Mouse (Mus musculus) E14TG2a.4 (cell line): ENCODE results near the gene Olah.
"Not testable (repeated sequence)": the region's sequence is repeated elsewhere in the genome, so short reads cannot be mapped to it uniquely, and the experiment has no call there.

ENCODE experiments used
- H3K27me3 ChIP-seq: 2 replicates; pipeline ENCODE4 v1.6.1; 2014; ENCODE audit warnings: low read length, control low read depth; ENCODE audit not compliant: insufficient read depth
- H3K36me3 ChIP-seq: 2 replicates; pipeline ENCODE4 v1.6.1; 2014; ENCODE audit warnings: low read length, control low read depth; ENCODE audit not compliant: insufficient read depth
- H3K4me1 ChIP-seq: replicated peaks from 2 replicates; pipeline ENCODE4 v1.6.1; 2014; ENCODE audit warnings: low read depth, low read length, control low read depth
- H3K4me3 ChIP-seq: replicated peaks from 2 replicates; pipeline ENCODE4 v1.5.1; 2014; ENCODE audit warnings: mild to moderate bottlenecking, low read length
- H3K9me3 ChIP-seq: 2 replicates; pipeline ENCODE4 v1.6.1; 2014; ENCODE audit warnings: low read length, control low read depth
- CTCF ChIP-seq: conservative IDR thresholded peaks from 2 replicates; pipeline ENCODE4 v1.5.1; 2014; ENCODE audit warnings: low read length
- NANOG ChIP-seq: IDR thresholded peaks from 2 replicates; pipeline ENCODE4 v1.6.1; 2014; ENCODE audit warnings: borderline replicate concordance, low read length, mixed read lengths
- POU5F1 ChIP-seq: IDR thresholded peaks from 2 replicates; pipeline ENCODE4 v1.6.1; 2014; ENCODE audit warnings: low read length, borderline replicate concordance

Olah gene

DNA sequence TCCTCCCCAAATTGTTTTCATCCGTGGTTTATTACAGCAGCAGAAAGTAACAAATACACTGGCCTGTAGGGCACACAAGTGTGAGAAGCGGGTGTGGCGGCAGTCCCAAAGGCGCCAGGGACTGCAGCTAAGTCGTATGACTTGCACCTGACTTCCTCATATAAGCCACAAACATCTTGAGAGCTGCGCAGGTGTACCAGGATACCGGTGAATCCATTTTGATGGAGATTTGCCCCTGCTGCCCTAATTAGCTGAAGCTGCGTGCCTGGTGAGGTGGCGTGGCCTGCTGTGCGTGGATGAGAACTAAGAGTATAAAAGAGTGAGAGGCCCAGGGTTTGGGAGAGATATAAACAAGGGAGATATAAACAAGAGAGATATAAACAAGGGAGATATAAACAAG is at the start of gene Olah:
Gene Olah, minus strand, starts transcription at position 101 of the 400 bp plus-strand sequence.
- not testable (repeated sequence) for H3K36me3 ChIP-seq, H3K4me3 ChIP-seq, H3K4me1 ChIP-seq

DNA sequence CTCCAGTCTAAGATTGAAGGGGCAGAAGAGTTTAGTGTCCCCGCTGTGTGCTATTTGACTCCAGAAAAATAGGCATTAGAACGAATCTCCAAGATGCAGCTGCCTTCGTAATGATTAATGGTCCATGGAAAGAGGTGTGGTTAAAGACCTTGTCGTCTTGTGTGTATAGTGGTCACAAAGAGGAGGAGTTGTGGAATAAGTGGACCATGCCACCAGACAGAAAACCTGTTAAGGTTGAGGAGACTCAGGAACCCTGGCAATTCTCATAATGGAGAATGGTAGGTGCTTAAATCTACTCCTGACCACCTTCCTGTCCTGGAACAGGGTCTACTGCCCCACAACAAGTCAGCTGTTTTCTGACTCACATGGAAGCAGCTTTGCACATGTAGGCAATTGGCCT is 49.0 kb upstream of the Olah start:
- TF ChIP-seq POU5F1, result no peak
- no peak for TF ChIP-seq NANOG

More for the DNA sequence above, at the start of gene Olah:
- H3K9me3 ChIP-seq, H3K27me3 ChIP-seq: not testable (repeated sequence)

DNA sequence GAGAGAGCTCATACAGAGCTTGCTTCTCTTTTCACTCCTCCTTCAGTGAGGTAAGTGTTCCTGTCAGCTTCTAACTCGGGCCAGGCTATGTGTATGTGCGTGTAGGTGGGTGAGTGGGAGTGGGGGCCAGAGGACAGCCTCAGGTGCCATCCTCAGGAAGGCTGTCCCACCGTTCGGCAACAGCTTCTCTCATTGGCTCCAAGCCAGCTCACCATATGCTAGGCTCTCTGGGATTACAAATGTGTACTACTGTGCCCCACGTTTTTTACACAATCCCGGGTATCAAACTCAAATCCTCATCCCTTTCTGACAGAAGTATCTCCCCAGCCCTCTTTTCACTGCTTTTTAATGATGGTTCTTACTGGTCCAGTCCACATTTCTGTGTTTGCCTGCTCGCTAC is 47.2 kb upstream of the Olah start:
- Histone ChIP-seq H3K27me3 (no peaks in the 10 kb centered on the region), H3K36me3 (peaks cover 76% of the 10 kb centered on the region), H3K4me1 (peaks cover 41% of the 10 kb centered on the region), H3K9me3 (no peaks in the 10 kb centered on the region), H3K4me3 (no peak overlapping the region)
- TF ChIP-seq CTCF (no peak), NANOG (no peak), POU5F1 (no peak)

More for the DNA sequence above, 49.0 kb upstream of the Olah start:
- Histone ChIP-seq H3K4me1 (peaks cover 57% of the 10 kb centered on the region), H3K4me3 (no peak overlapping the region), H3K36me3 (peaks cover 80% of the 10 kb centered on the region), H3K27me3 (no peaks in the 10 kb centered on the region), H3K9me3 (no peaks in the 10 kb centered on the region)

DNA sequence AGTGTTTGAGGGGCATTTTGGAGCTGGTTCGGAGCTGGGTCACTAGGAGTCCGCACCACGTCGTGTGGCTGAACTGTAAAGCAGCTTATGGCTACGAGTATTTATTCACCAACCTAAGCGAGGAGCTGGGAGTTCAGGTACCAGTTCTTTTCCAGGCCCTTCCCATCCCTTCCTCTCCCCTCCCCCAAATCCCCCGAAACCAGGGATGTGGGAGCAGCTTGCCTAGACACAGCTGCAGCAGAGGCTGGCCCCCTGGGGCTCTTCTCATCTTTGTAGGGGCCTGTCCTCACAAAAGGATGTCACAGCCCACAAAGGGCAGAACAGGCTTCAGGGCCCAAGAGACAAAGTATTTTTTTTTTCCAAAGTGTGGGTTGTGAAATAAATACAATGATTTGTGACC is 40.9 kb upstream of the Olah start:
- Histone ChIP-seq H3K4me1 (peaks cover 6% of the 10 kb centered on the region), H3K9me3 (no peaks in the 10 kb centered on the region), H3K27me3 (no peaks in the 10 kb centered on the region), H3K4me3 (no peak overlapping the region), H3K36me3 (peaks cover 57% of the 10 kb centered on the region)
- TF ChIP-seq CTCF (no peak), NANOG (no peak), POU5F1 (no peak)

DNA sequence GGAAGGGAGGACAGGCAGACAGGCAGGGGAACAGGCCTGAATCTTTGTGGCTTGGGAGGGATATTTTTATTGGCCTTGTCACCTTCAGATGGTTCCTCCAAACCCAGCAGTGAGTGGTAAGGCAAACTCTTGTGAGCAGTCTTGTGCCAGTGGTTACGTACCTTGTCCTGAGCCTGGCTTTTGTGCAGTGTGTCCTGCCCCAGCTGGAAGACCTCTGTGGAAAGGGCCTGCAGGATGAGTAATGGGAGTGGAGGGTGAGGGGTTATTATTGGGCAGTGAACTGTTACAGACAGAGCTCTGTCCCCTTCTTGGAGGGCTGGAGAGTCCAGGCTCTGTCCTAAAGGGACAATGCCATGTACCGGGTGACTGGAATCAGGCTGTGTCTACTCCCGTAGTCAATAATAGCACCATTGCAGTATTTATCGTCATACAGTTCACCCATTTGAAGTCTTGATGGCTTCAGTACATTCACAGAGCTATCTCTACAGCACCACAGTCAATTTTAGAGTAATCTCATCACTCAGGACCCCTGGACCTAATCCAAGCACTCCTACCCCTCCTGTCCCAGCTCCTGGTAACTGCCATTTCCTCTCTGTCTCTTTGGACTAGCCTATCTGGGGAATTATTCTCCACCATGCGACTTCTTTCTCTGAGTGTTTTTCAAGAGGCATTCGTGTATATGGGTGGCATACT is 38.5 kb upstream of the Olah start:
- Histone ChIP-seq H3K9me3 (no peaks in the 10 kb centered on the region), H3K27me3 (no peaks in the 10 kb centered on the region), H3K4me1 (peaks cover 12% of the 10 kb centered on the region), H3K4me3 (no peak overlapping the region), H3K36me3 (peaks cover 49% of the 10 kb centered on the region)
- TF ChIP-seq NANOG (no peak), POU5F1 (no peak), CTCF (no peak)

DNA sequence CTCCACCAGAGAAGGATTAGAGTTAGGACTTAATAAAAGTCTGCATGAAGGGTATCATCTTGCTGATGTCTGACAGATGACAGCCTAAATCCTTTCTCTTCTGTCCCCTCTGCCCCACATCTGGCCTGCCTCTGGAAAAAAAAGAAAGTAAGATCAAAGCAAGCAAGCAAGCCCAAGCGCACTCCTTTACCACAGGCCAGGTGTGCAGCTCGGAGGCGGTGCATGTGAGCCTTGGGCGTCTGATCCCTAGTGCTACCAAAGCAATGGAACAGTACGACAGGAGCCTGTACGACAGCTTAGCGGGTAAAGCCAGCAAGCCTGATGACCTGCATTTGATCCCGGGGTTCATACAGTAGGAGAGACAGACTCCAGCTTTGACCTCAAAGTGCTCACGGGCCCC is 33.9 kb upstream of the Olah start:
- no peaks in the 10 kb centered on the region for H3K27me3 ChIP-seq
- peaks cover 34% of the 10 kb centered on the region for H3K4me1 ChIP-seq
- TF ChIP-seq POU5F1 (no peak), NANOG (no peak), CTCF (no peak)
- H3K36me3 ChIP-seq, result peaks cover 48% of the 10 kb centered on the region
- H3K9me3 ChIP-seq, result no peaks in the 10 kb centered on the region
- no peak overlapping the region for H3K4me3 ChIP-seq

DNA sequence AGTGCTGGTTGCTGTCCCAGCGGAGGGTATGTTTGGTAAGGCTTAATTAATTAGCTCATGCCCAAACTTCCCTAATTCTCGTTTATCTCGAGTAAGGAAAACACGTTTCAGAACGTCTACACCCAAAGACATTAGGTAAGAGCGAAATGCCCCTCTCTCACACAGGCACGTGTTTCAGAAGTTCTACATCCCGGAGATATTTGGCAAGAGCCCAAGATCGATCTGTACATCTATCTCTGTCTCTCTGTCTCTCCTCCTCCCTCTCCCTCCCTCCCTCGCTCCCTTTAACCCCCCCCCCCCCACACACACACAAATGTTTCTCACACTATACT is 27.5 kb upstream of the Olah start:
- no peak for TF ChIP-seq CTCF
- no peak for TF ChIP-seq POU5F1
- no peak for TF ChIP-seq NANOG
- H3K36me3 ChIP-seq, result peaks cover 20% of the 10 kb centered on the region
- H3K4me3 ChIP-seq, result peak overlapping the region; percentile 90
- H3K4me1 ChIP-seq, result peaks cover 56% of the 10 kb centered on the region
- H3K9me3 ChIP-seq, result no peaks in the 10 kb centered on the region
- peaks cover 3% of the 10 kb centered on the region; the same call in 1 of the 2 replicates for H3K27me3 ChIP-seq

DNA sequence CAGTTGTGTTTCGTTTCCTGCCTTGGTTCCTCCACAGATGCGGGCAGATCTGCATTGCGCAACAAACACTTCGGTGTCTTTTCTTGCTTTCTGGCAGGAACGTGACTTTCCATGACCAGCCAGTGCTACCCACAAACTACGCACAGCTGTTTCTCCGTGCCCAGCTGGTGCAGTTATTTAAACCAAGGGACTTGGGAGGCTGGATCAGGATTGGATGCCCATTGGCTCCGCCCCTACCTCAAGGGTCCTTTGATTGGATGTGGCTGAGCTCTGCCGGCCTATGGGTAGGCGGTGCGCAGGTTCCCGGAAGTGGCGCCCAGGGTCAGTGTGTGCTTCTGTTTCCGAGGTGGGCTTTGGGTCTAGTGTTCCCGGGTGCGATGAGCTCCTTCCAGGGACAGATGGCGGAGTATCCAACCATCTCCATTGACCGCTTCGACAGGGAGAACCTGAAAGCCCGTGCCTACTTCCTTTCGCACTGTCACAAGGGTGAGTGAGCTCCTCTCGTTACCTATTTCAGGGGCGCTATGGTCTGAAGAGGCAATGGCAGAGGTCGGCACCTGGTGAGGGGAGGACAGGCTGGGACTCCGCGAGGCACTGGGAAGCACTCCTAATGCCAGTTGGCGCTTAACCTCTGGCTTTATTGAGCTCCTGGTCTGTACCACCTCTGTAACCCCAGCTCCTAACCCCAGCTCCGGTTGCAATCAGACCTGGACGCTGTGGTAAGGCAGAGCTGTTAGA is 27.0 kb upstream of the Olah start, which contains the start of gene Dclre1c:
Gene Dclre1c, plus strand, starts transcription at position 291 of the 738 bp plus-strand sequence.
- Histone ChIP-seq H3K9me3 (no peaks in the 10 kb centered on the region), H3K27me3 (peaks cover 3% of the 10 kb centered on the region; the same call in 1 of the 2 replicates), H3K4me1 (peaks cover 56% of the 10 kb centered on the region), H3K4me3 (peak within 1 kb of the TSS; percentile 90), H3K36me3 (peaks cover 19% of the 10 kb centered on the region)
- TF ChIP-seq NANOG (no peak), POU5F1 (no peak), CTCF (no peak)

DNA sequence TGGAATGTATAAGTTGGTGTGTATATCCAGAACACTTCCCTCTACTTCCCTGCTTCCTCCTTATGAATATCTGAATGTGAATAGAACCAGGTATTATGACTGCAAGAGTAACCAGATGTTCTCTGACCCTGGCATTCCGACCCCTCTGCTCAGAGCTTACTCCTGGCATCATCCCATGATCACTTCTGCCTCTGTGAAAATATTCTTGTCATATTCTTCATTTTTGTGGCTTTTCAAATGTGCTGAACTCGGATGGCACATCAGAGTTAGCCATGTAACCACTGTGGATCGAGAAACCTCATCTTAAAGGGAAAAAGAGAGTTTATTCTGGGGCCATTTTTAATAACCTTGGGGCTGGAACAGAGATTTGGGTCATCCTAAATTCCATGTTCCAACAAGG is 25.5 kb upstream of the Olah start, which contains the start of gene Meig1:
Gene Meig1, minus strand, starts transcription at position 101 of the 400 bp plus-strand sequence.
- Histone ChIP-seq H3K9me3 (no peaks in the 10 kb centered on the region), H3K36me3 (peaks cover 14% of the 10 kb centered on the region), H3K4me1 (peaks cover 52% of the 10 kb centered on the region), H3K4me3 (peak within 1 kb of the TSS; percentile 90; the same call in 1 of the 2 replicates), H3K27me3 (peaks cover 12% of the 10 kb centered on the region)
- no peak for TF ChIP-seq NANOG
- TF ChIP-seq CTCF, result no peak
- TF ChIP-seq POU5F1, result no peak
